ENCODE assay signal across 28 mouse cellular contexts in the genomic region with DNA sequence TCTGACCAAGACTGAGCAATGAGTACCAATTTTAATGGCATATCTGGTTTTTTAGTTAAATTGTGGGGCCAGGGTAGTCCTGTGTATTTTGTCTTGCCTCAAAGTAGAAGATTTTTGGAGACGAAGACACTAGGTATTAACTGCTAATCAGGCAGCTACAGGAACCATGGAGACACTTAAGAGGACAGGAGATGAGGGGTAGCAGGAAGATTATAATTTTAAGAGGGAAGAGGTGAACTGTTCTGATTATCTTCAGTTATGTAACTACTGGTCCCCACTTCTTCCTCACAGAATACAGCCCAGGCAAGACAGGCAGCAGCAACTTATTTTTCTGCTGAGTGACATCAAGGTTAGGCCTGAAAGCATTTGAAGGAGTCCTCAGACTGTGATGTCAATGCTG.
"Had no signal": no experiment of that assay in that cellular context is flagged by ENCODE, and none has a peak within 500 bp of the region (broad histone marks: within the 10 kb centered on the region; RNA-seq: fewer than 3 reads in every experiment).

No protein-coding gene starts in this region.

- H3K4me3 ChIP-seq: embryonic facial prominence, embryonic 10.5 days; embryonic facial prominence, embryonic 12.5 days; embryonic facial prominence, embryonic 13.5 days; embryonic facial prominence, embryonic 15.5 days; erythroblast, embryonic 14.5 days; forebrain, embryonic 10.5 days; forebrain, embryonic 12.5 days; forebrain, embryonic 13.5 days; forebrain, embryonic 15.5 days; gastrocnemius, adult 2 months; heart, adult 2 months; heart, embryonic 10.5 days had no signal

- H3K9ac ChIP-seq: embryonic facial prominence, embryonic 12.5 days; embryonic facial prominence, embryonic 13.5 days; embryonic facial prominence, embryonic 15.5 days; forebrain, embryonic 12.5 days; forebrain, embryonic 13.5 days; forebrain, embryonic 15.5 days; forebrain, postnatal 0 days had no signal

- H3K4me1 ChIP-seq: embryonic facial prominence, embryonic 10.5 days; embryonic facial prominence, embryonic 12.5 days; forebrain, embryonic 10.5 days; forebrain, embryonic 12.5 days; forebrain, embryonic 13.5 days; forebrain, embryonic 15.5 days had no signal

- H3K27ac ChIP-seq: embryonic facial prominence, embryonic 10.5 days; embryonic facial prominence, embryonic 12.5 days; embryonic facial prominence, embryonic 13.5 days; embryonic facial prominence, embryonic 15.5 days; forebrain, embryonic 10.5 days; forebrain, embryonic 12.5 days; forebrain, embryonic 13.5 days; forebrain, embryonic 15.5 days; gastrocnemius, adult 2 months; heart, adult 2 months; heart, embryonic 10.5 days had no signal

- H3K27me3 ChIP-seq: embryonic facial prominence, embryonic 12.5 days; embryonic facial prominence, embryonic 13.5 days; embryonic facial prominence, embryonic 15.5 days; forebrain, embryonic 12.5 days; forebrain, embryonic 13.5 days; forebrain, embryonic 15.5 days had no signal

- H3K36me3 ChIP-seq: embryonic facial prominence, embryonic 10.5 days; embryonic facial prominence, embryonic 12.5 days; embryonic facial prominence, embryonic 13.5 days; embryonic facial prominence, embryonic 15.5 days; forebrain, embryonic 15.5 days had no signal

- DNase-seq: cerebellum, adult 8-10 months; cerebellum, adult 9-10 months; cerebellum, adult 9-11 months; cerebellum, postnatal 10 days; cerebellum, postnatal 14 days; cerebellum, postnatal 25 days; cerebellum, postnatal 36 days; forebrain, postnatal 0 days; gastrocnemius, adult 2 months; gastrocnemius, postnatal 10 days; gastrocnemius, postnatal 14 days; gastrocnemius, postnatal 25 days; gastrocnemius, postnatal 36 days; heart, adult 11 months; heart, adult 18-20 months; heart, adult 2 months had no signal

- H3K9me3 ChIP-seq: embryonic facial prominence, embryonic 10.5 days; embryonic facial prominence, embryonic 12.5 days; embryonic facial prominence, embryonic 13.5 days; embryonic facial prominence, embryonic 15.5 days; forebrain, embryonic 10.5 days; forebrain, embryonic 12.5 days; forebrain, embryonic 13.5 days; forebrain, embryonic 15.5 days; heart, embryonic 10.5 days had no signal

- ATAC-seq: forebrain, embryonic 13.5 days; forebrain, embryonic 14.5 days; forebrain, embryonic 15.5 days; forebrain, embryonic 16.5 days; forebrain, postnatal 0 days had no signal
